Mouse (Mus musculus) liver, adult 2 months (tissue): ENCODE results near the gene Hoxd9. TPM values are rescaled to one million over a fixed set of nuclear protein-coding genes. Genes with fewer than 3 reads are reported as not detected.
A peak's percentile ranks its signal among the peaks of the same experiment; 100 is the strongest.

ENCODE experiments used
- DNase-seq: peaks from one replicate; pipeline ENCODE4 v3.0.0-alpha.2; 2011; ENCODE audit warnings: low read depth, low spot score; ENCODE audit errors: extremely low read depth
- H3K27ac ChIP-seq: fragments of 200-500 bp; replicated peaks from 2 replicates; pipeline ENCODE4 v1.5.1; 2012; ENCODE audit warnings: low read depth, mild to moderate bottlenecking, control low read depth, inconsistent platforms, low read length; ENCODE audit not compliant: insufficient read depth
- H3K27me3 ChIP-seq: fragments of 200-500 bp; 2 replicates; pipeline ENCODE4 v1.6.1; 2012; ENCODE audit warnings: mild to moderate bottlenecking, moderate library complexity, low read length, inconsistent platforms; ENCODE audit not compliant: control insufficient read depth, insufficient read depth
- H3K36me3 ChIP-seq: fragments of 200-500 bp; 2 replicates; pipeline ENCODE4 v1.6.1; 2012; ENCODE audit warnings: low read length, inconsistent platforms; ENCODE audit not compliant: control insufficient read depth, insufficient read depth
- H3K4me1 ChIP-seq: fragments of 200-500 bp; 2 replicates; pipeline ENCODE4 v1.6.1; 2011; ENCODE audit warnings: low read length; ENCODE audit not compliant: control insufficient read depth, insufficient read depth
- H3K4me3 ChIP-seq: fragments of 200-500 bp; 2 replicates; pipeline ENCODE4 v1.5.1; 2011; ENCODE audit warnings: low read depth, mild to moderate bottlenecking, control low read depth, low read length, moderate library complexity; ENCODE audit not compliant: insufficient read depth
- H3K79me2 ChIP-seq: fragments of 200-500 bp; 2 replicates; pipeline ENCODE4 v1.6.1; 2012; ENCODE audit warnings: inconsistent platforms, mild to moderate bottlenecking, low read length, moderate library complexity; ENCODE audit not compliant: control insufficient read depth, insufficient read depth
- H3K9ac ChIP-seq: fragments of 200-500 bp; 2 replicates; pipeline ENCODE4 v1.6.1; 2012; ENCODE audit warnings: low read depth, mild to moderate bottlenecking, control low read depth, inconsistent platforms, low read length
- CTCF ChIP-seq: fragments of 200-500 bp; IDR thresholded peaks from 2 replicates; pipeline ENCODE4 v1.5.1; 2011; ENCODE audit warnings: low read depth, low read length, control low read depth
- POLR2A ChIP-seq: fragments of 200-500 bp; IDR thresholded peaks from 2 replicates; pipeline ENCODE4 v1.6.1; 2011; ENCODE audit warnings: low read length, control low read depth; ENCODE audit not compliant: insufficient read depth; ENCODE audit errors: extremely low read depth
- WGBS: fragments of 180-500 bp; shearing (Covaris S2); methylation state at CpG from one replicate; pipeline ENCODE4 v1.1.7; 2018; 5-methylcytosine and 5-hydroxymethylcytosine counted together
- polyA plus RNA-seq: library from polyadenylated mRNA; depleted of rRNA; stranded (reverse); fragments of >200 nt; gene quantifications from 2 replicates; pipeline ENCODE4 v1.2.3, GENCODE M21; 2012
- total RNA-seq: library from RNA; depleted of rRNA; stranded (reverse); fragments of >200 nt; gene quantifications from 2 replicates; pipeline ENCODE4 v1.2.3, GENCODE M21; 2014

Gene Hoxd9
- total and polyA plus RNA-seq, 2 experiments, result not detected

DNA sequence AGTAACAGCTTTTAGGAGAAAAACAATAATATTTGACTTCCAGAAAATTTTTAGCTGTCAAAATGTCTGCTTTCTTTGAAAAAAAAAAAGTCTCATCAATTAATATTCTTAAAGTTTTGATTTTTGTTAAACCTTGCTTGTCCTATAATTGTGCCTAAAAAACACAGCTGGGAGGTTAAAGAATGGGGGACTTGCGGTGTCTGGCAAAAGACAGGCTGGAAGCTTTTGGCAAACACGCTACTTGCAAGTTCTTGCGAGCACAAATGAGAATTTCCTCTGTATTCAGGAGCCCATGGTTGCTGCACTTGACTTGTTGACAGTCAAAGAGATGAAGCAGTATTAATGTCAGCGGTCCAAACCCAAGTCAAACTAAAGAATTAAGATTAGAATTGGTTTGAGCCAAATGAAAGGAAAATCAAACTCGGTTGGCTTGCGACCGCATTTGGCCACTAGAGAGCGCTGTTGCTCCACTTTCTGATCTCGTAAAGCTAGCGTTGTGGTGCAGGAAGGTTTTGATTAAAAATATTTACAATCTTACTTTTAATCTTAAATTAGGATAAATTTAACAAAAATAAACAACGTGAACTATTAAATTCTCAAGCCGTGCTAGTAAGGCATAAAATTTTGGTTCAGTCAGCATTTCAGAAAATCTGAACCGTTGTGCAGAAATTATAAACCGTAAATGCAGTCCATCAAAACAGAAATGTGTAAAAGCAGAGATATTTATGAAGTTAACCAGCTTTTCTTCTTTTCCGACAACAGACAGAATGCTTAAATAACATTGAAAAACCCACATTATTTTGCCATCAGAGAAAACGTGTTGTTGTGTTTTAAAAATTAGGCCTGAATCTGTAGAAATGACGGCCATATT, 4.7 kb downstream of the Hoxd9 start:
- no peak overlapping the region for H3K4me3 ChIP-seq
- 0 out of 2 replicates have a peak, but pooled peaks cover 1% of the 10 kb centered on the region for H3K4me1 ChIP-seq
- no peak overlapping the region for H3K27ac ChIP-seq
- H3K27me3 ChIP-seq, result peaks cover 50% of the 10 kb centered on the region
- peak; percentile 48 for DNase-seq
- H3K9ac ChIP-seq, result no peak overlapping the region
- H3K79me2 ChIP-seq, result no peaks in the 10 kb centered on the region
- H3K36me3 ChIP-seq, result no peaks in the 10 kb centered on the region
- 16% methylated on average over 17 of the region's 17 CpGs for WGBS
- TF ChIP-seq POLR2A (no peak), CTCF (peak; percentile 76; the same call in 1 of the 2 replicates)

DNA sequence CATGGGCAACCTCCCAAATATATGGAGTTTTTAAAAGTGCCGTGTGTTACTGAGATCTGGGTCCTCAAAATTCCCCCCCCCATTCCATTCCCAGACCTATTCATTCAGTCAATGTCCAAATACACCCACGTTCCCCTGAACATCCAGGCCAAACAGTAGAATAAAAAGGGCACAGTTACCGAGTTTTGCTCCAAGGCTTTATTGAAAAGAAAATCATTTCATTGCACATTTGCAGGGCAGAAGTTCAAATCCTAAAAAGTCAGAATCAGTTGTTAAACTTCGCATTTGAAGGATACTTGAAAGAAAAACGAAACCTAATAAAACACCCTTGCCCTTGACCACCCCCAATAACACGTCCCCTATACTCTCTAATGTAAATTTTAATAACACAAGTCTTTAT, 5.3 kb downstream of the Hoxd9 start:
- Histone ChIP-seq H3K27me3 (peaks cover 51% of the 10 kb centered on the region), H3K27ac (no peak overlapping the region), H3K4me3 (no peak overlapping the region), H3K4me1 (0 out of 2 replicates have a peak, but pooled peaks cover 1% of the 10 kb centered on the region), H3K79me2 (no peaks in the 10 kb centered on the region), H3K9ac (no peak overlapping the region), H3K36me3 (no peaks in the 10 kb centered on the region)
- no peak for DNase-seq
- 30% methylated on average over 6 of the region's 6 CpGs for WGBS
- TF ChIP-seq POLR2A, result no peak
- TF ChIP-seq CTCF, result no peak

DNA sequence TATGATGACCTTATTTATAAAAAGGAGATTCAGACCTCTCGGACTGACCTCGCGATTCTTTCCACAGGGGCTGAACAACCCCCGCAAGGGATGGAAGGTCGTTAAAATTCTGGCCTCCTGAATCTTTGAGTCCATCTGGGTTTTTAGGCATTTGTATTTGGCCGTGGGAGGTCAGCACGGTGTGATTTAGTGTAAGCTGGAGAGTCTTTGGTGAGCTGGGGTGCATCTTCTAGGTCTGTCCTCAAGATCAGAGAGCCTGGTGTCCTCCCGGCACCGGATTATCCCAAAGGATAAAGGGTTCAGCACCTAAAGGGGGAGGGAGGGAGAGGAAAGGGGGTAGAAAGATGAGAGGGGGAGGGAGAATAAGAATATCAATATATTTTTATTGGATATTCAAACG, 5.8 kb downstream of the Hoxd9 start:
- no peaks in the 10 kb centered on the region for H3K79me2 ChIP-seq

DNA sequence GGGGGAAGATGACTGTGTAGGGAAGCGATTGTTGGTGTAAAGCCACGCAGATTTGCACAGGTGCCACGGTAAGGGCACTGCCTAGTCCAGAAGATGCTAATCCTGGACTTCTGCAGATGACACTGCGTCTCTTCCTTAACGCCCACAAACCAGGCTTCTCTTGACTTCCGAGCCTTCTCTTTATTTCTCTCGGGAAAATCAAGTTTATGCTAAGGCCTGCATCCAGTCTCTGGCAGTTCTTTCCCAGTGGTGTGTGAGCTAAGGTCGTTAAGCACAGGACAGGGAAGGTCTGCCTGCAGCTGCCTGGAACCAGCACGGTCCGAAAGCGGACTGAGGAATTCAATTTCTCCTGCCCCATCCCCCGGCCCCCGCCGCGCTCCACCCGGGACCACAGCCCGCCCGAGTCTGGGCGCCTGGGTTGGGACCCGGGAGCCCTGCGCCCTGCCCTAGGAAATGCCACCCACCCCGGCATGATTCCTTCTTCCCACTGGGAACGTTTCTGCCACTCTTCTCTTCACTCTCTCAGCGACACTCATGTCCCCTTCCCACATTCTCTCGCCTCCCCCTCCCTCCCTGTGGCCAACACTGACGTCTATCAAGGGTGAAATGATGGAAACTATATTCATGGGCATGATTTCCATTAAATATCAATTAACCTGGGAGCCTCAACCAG, 6.3 kb downstream of the Hoxd9 start:
- DNase-seq, result no peak
- H3K4me3 ChIP-seq, result no peak overlapping the region

More for the DNA sequence above, 5.8 kb downstream of the Hoxd9 start:
- Histone ChIP-seq H3K27ac (no peak overlapping the region), H3K27me3 (peaks cover 46% of the 10 kb centered on the region), H3K9ac (no peak overlapping the region), H3K4me3 (no peak overlapping the region), H3K4me1 (no peaks in the 10 kb centered on the region), H3K36me3 (no peaks in the 10 kb centered on the region)
- 11% methylated on average over 10 of the region's 10 CpGs for WGBS
- TF ChIP-seq CTCF, result no peak
- no peak for TF ChIP-seq POLR2A
- DNase-seq, result no peak

DNA sequence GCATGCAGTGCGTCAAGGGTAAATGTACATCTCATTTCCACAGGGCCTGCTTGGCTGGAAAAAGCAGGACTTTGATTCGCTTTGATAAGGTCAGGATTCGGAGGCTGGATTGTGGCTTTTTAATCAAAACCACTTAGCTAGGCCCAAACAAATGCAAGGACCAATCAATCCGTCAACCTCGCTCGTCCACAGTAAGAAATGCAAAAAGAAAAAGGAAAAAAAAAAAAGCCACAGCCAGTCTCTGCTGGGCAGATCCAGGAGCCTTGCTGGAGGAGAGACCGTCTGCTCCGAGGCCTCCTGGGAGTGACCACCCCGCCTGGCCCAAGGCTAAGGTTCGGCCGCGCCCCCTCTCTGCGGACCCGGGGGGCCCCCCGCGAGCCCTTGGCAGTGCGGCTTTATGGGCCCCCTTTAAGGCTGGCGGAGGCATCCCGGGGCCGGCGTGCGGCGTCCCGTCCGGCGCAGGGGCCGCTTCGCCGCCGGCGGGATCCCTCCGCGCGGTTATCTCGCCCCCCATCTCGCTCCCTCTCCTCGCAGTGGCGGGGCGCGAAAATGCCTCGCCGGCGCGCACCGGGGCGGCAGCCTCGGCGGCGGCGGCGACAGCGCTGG, 7.0 kb downstream of the Hoxd9 start, which contains the start of gene Hoxd8:
Hoxd8 (plus strand) TSS at position 223 of the 606 bp plus-strand sequence.
- Histone ChIP-seq H3K4me1 (no peaks in the 10 kb centered on the region), H3K36me3 (no peaks in the 10 kb centered on the region), H3K79me2 (no peaks in the 10 kb centered on the region), H3K27me3 (peaks cover 50% of the 10 kb centered on the region), H3K9ac (no peak within 1 kb of the TSS), H3K4me3 (peak within 1 kb of the TSS; percentile 23; the same call in 1 of the 2 replicates), H3K27ac (no peak within 1 kb of the TSS)
- DNase-seq, result no peak
- WGBS, result 5% methylated on average over 51 of the region's 52 CpGs
- TF ChIP-seq POLR2A (no peak), CTCF (no peak)

More for the DNA sequence above, 6.3 kb downstream of the Hoxd9 start:
- Histone ChIP-seq H3K9ac (no peak overlapping the region), H3K79me2 (no peaks in the 10 kb centered on the region), H3K36me3 (no peaks in the 10 kb centered on the region), H3K27ac (no peak overlapping the region), H3K4me1 (no peaks in the 10 kb centered on the region), H3K27me3 (peaks cover 47% of the 10 kb centered on the region)
- 5% methylated on average over 26 of the region's 26 CpGs for WGBS
- no peak for TF ChIP-seq CTCF
- no peak for TF ChIP-seq POLR2A
